Mouse (Mus musculus) CH12.LX (cell line): Measurements from ENCODE around the gene Rpap1. TPM values are rescaled to one million over a fixed set of nuclear protein-coding genes. Genes with fewer than 3 reads are reported as not detected.

Source experiments
- DNase-seq: peaks from one replicate; pipeline ENCODE4 v3.0.0-alpha.2; 2013; ENCODE audit errors: extremely low read depth
- H3K27ac ChIP-seq: 2 replicates; pipeline ENCODE4 v1.5.1; 2012; ENCODE audit warnings: low read depth, mild to moderate bottlenecking, control low read depth, moderate library complexity; ENCODE audit not compliant: insufficient read depth
- H3K27me3 ChIP-seq: replicated peaks from 2 replicates; pipeline ENCODE3; 2012; ENCODE audit warnings: inconsistent platforms
- H3K36me3 ChIP-seq, 2 experiments: replicated peaks in 1 of 2; 2 replicates each; pipeline versions ENCODE3 to v1.6.1; 2012; ENCODE audit warnings: inconsistent platforms in 1 of 2, low read length in 1 of 2, mild to moderate bottlenecking in 1 of 2, mixed read lengths in 1 of 2, moderate library complexity in 1 of 2; ENCODE audit not compliant: control insufficient read depth in 1 of 2, insufficient read depth in 1 of 2
- H3K4me1 ChIP-seq, 2 experiments: 2 replicates each; pipeline ENCODE4 v1.6.1; 2012; ENCODE audit warnings: inconsistent platforms in 1 of 2, moderate library complexity in 1 of 2; ENCODE audit not compliant: insufficient read depth in 2 of 2, control insufficient read depth in 1 of 2
- H3K4me2 ChIP-seq: 2 replicates; pipeline ENCODE4 v1.6.1; 2012; ENCODE audit warnings: low read depth, mild to moderate bottlenecking, control low read depth; ENCODE audit not compliant: poor library complexity, insufficient read depth, severe bottlenecking
- H3K4me3 ChIP-seq, 3 experiments: fragments of 150-350 bp in 1 of 3; sonication (generic) in 1 of 3; replicated peaks in 1 of 3; 2 replicates each; pipeline versions ENCODE3 to v1.5.1; 2011 to 2012; ENCODE audit warnings: low read depth in 2 of 3, low read length in 2 of 3, mild to moderate bottlenecking in 2 of 3, moderate library complexity in 2 of 3, control low read depth in 1 of 3, improper control_type of control experiment in 1 of 3, inconsistent platforms in 1 of 3, mixed read lengths in 1 of 3; ENCODE audit not compliant: poor library complexity in 1 of 3
- H3K79me2 ChIP-seq: replicated peaks from 2 replicates; pipeline ENCODE4 v1.6.1; 2012; ENCODE audit warnings: mild to moderate bottlenecking, moderate library complexity; ENCODE audit not compliant: control insufficient read depth, poor library complexity, insufficient read depth, severe bottlenecking; ENCODE audit errors: extremely low read depth
- H3K9ac ChIP-seq: 2 replicates; pipeline ENCODE4 v1.6.1; 2012; ENCODE audit warnings: low read depth, mild to moderate bottlenecking, control low read depth, moderate library complexity; ENCODE audit not compliant: insufficient read depth
- H3K9me3 ChIP-seq: replicated peaks from 2 replicates; pipeline ENCODE3; 2012; ENCODE audit warnings: low read length, inconsistent platforms, mixed read lengths
- CHD1 ChIP-seq: IDR thresholded peaks from 2 replicates; pipeline ENCODE4 v1.6.1; 2012; ENCODE audit warnings: low read depth, low read length, improper control_type of control experiment, inconsistent platforms
- ELF1 ChIP-seq: IDR thresholded peaks from 2 replicates; pipeline ENCODE4 v1.6.1; 2014; ENCODE audit warnings: low read depth, mild to moderate bottlenecking, inconsistent platforms, low read length, improper control_type of control experiment
- ETS1 ChIP-seq: conservative IDR thresholded peaks from 2 replicates; pipeline ENCODE4 v1.6.1; 2012; ENCODE audit warnings: low read depth, mild to moderate bottlenecking, inconsistent platforms, low read length, improper control_type of control experiment, moderate library complexity
- GABPA ChIP-seq: IDR thresholded peaks from 2 replicates; pipeline ENCODE4 v1.6.1; 2012; ENCODE audit warnings: low read depth, low read length, improper control_type of control experiment, inconsistent platforms; ENCODE audit not compliant: insufficient replicate concordance
- IRF4 ChIP-seq: IDR thresholded peaks from 2 replicates; pipeline ENCODE4 v1.6.1; 2014; ENCODE audit warnings: low read depth, mild to moderate bottlenecking, inconsistent platforms, low read length, improper control_type of control experiment
- JUN ChIP-seq: IDR thresholded peaks from 2 replicates; pipeline ENCODE4 v1.6.1; 2011; ENCODE audit warnings: low read depth, mild to moderate bottlenecking, low read length, improper control_type of control experiment, moderate library complexity; ENCODE audit not compliant: insufficient read depth
- JUND ChIP-seq: conservative IDR thresholded peaks from 2 replicates; pipeline ENCODE4 v1.6.1; 2011; ENCODE audit warnings: low read depth, low read length, improper control_type of control experiment
- KAT2A ChIP-seq: IDR thresholded peaks from 2 replicates; pipeline ENCODE4 v1.6.1; 2012; ENCODE audit warnings: low read length, improper control_type of control experiment, inconsistent platforms; ENCODE audit not compliant: insufficient replicate concordance
- MAX ChIP-seq: IDR thresholded peaks from 2 replicates; pipeline ENCODE4 v1.6.1; 2011; ENCODE audit warnings: low read length, improper control_type of control experiment
- MXI1 ChIP-seq: IDR thresholded peaks from 2 replicates; pipeline ENCODE4 v1.6.1; 2011; ENCODE audit warnings: mild to moderate bottlenecking, low read depth, low read length, improper control_type of control experiment
- MYC ChIP-seq: IDR thresholded peaks from 2 replicates; pipeline ENCODE4 v1.6.1; 2011; ENCODE audit warnings: low read depth, mild to moderate bottlenecking, improper control_type of control experiment, low read length
- NELFE ChIP-seq: IDR thresholded peaks from 2 replicates; pipeline ENCODE4 v1.6.1; 2011; ENCODE audit warnings: low read depth, low read length, improper control_type of control experiment
- RAD21 ChIP-seq: IDR thresholded peaks from 2 replicates; pipeline ENCODE4 v1.6.1; 2011; ENCODE audit warnings: low read depth, mild to moderate bottlenecking, low read length, improper control_type of control experiment, moderate library complexity
- RCOR1 ChIP-seq: conservative IDR thresholded peaks from 2 replicates; pipeline ENCODE4 v1.6.1; 2012; ENCODE audit warnings: low read depth, mild to moderate bottlenecking, inconsistent platforms, low read length, improper control_type of control experiment
- SIN3A ChIP-seq: IDR thresholded peaks from 2 replicates; pipeline ENCODE4 v1.6.1; 2012; ENCODE audit warnings: low read length, improper control_type of control experiment, inconsistent platforms
- ZC3H11A ChIP-seq: IDR thresholded peaks from 2 replicates; pipeline ENCODE4 v1.6.1; 2012; ENCODE audit warnings: low read depth, mild to moderate bottlenecking, inconsistent platforms, low read length, improper control_type of control experiment
- ZKSCAN1 ChIP-seq: IDR thresholded peaks from 2 replicates; pipeline ENCODE4 v1.6.1; 2012; ENCODE audit warnings: low read depth, inconsistent platforms, low read length, improper control_type of control experiment, borderline replicate concordance
- ZNF384 ChIP-seq: IDR thresholded peaks from 2 replicates; pipeline ENCODE4 v1.6.1; 2012; ENCODE audit warnings: low read depth, low read length, improper control_type of control experiment, inconsistent platforms
- dilution Hi-C: fragments of 300-500 bp; cut with MboI; formaldehyde crosslinking; loops from 2 replicates; pipeline ENCODE4 v1.14.3; 2020; ENCODE audit warnings: low sequenced_read_pairs; ENCODE audit not compliant: extremely low pct_unique_long_range_greater_than_20kb, extremely low pct_ligation_motif_present
- in situ Hi-C: fragments of 300-500 bp; cut with MboI; formaldehyde crosslinking; loops from 3 replicates; pipeline ENCODE4 v1.14.3; 2019; ENCODE audit warnings: low sequenced_read_pairs, low pct_ligation_motif_present, low pct_unique_long_range_greater_than_20kb, mixed read lengths
- polyA plus RNA-seq: library from polyadenylated mRNA; unstranded; fragments of >175 nt; gene quantifications from 2 replicates; pipeline ENCODE4 v1.2.1, GENCODE M21; 2012; ENCODE audit warnings: low read depth; ENCODE audit not compliant: insufficient read length
- total RNA-seq, 2 experiments: library from RNA; depleted of rRNA; stranded (reverse); fragments of 300-350 nt in 1 of 2; fragments of >200 nt in 1 of 2; gene quantifications; 2 replicates each; pipeline ENCODE4 v1.2.3; 2012 to 2014

Gene Rpap1
- total and polyA plus RNA-seq, 3 experiments, result 8.5 to 34.7 (median 31.8) TPM

DNA sequence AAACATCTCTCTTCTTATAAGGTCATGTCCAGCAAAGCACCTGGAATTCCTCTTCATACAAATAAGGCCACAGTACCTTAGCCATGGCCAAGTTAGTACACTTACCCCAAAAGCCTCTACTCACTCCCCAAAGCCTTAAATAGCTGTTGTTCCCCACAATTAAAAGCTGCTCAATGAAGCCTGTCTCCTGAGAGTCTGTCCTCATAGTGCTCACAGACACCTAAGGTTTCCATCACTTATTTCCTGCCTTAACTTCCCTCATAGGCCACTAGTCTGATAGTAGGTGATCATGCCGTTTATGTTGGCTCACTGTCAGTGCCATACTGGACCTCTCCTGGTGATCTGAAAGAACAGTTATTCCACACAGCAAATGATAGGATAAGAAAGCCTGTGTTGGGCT, 25.1 kb downstream of the Rpap1 start:
- Histone ChIP-seq H3K9ac (no peak overlapping the region), H3K4me3 (no peak overlapping the region), H3K4me2 (no peak overlapping the region), H3K9me3 (no peaks in the 10 kb centered on the region), H3K27me3 (peaks cover 3% of the 10 kb centered on the region), H3K4me1 (peaks cover 0 to 10% of the 10 kb centered on the region in 2 experiments; a peak in 2 of 4 replicates), H3K27ac (no peak overlapping the region), H3K36me3 (peaks cover 20 to 43% of the 10 kb centered on the region in 2 experiments), H3K79me2 (no peaks in the 10 kb centered on the region)
- dilution Hi-C loops, result no loop called here
- in situ Hi-C loops, result no loop called here
- no peak for DNase-seq
- TF ChIP-seq ZNF384 (no peak), ZKSCAN1 (no peak), MXI1 (no peak), ETS1 (no peak), MAX (no peak), ZC3H11A (no peak), NELFE (no peak), MYC (no peak), GABPA (no peak), SIN3A (no peak), RCOR1 (no peak)

GRCm38 (mm10) chr2:119760251-119760650, 27.1 kb downstream of the Rpap1 start, which contains the start of gene Ltk:
Gene Ltk (minus strand): TSS chr2:119760431.
- Histone ChIP-seq H3K9ac (no peak within 1 kb of the TSS), H3K27me3 (peaks cover 5% of the 10 kb centered on the region), H3K4me1 (peaks cover 0 to 10% of the 10 kb centered on the region in 2 experiments; a peak in 2 of 4 replicates), H3K27ac (no peak within 1 kb of the TSS), H3K4me3 (no peak within 1 kb of the TSS), H3K9me3 (no peaks in the 10 kb centered on the region), H3K79me2 (no peaks in the 10 kb centered on the region), H3K4me2 (no peak within 1 kb of the TSS), H3K36me3 (peaks cover 16 to 29% of the 10 kb centered on the region in 2 experiments)
- in situ Hi-C loops (no loop called here), dilution Hi-C loops (no loop called here)
- no peak for DNase-seq
- TF ChIP-seq ELF1, result no peak
- no peak for TF ChIP-seq SIN3A
- no peak for TF ChIP-seq IRF4
- no peak for TF ChIP-seq MXI1
- TF ChIP-seq KAT2A, result no peak
- TF ChIP-seq RAD21, result no peak
- TF ChIP-seq CHD1, result no peak
- no peak for TF ChIP-seq ETS1
- TF ChIP-seq JUN, result no peak
- TF ChIP-seq JUND, result no peak
